Mouse (Mus musculus): ENCODE data around the gene Tbc1d1.
"Not testable (repeated sequence)": the region's sequence is repeated elsewhere in the genome, so short reads cannot be mapped to it uniquely, and the experiment has no call there.

The Tbc1d1 gene

GRCm38 (mm10) chr5:64358639-64359584 is 202.8 kb downstream of the Tbc1d1 start:
- DNase-seq (ENCODE audit: low spot score): no peak

- DNase-seq (ENCODE audit: low spot score): no peak
Measured at GRCm38 (mm10) chr5:64360147-64360875, 204.2 kb downstream of the Tbc1d1 start.

GRCm38 (mm10) chr5:64360876-64361268 is 204.8 kb downstream of the Tbc1d1 start:
- not testable (repeated sequence) for DNase-seq (ENCODE audit: low spot score)

- no peak for DNase-seq (ENCODE audit: low spot score)
Measured at GRCm38 (mm10) chr5:64363859-64364406, 207.8 kb downstream of the Tbc1d1 start.

- no peak for DNase-seq (ENCODE audit: low spot score)
Measured at GRCm38 (mm10) chr5:64364432-64365125, 208.5 kb downstream of the Tbc1d1 start.

GRCm38 (mm10) chr5:64365187-64366066 is 209.3 kb downstream of the Tbc1d1 start:
- no peak for DNase-seq (ENCODE audit: low spot score)

- DNase-seq (ENCODE audit: low spot score): no peak
Measured at GRCm38 (mm10) chr5:64366113-64366512, 210.0 kb downstream of the Tbc1d1 start.

- no peak for DNase-seq (ENCODE audit: low spot score)
Measured at GRCm38 (mm10) chr5:64367426-64367825, 211.3 kb downstream of the Tbc1d1 start.

- DNase-seq (ENCODE audit: low spot score): no peak
Measured at GRCm38 (mm10) chr5:64371331-64371831, 215.3 kb downstream of the Tbc1d1 start.

- no peak for DNase-seq (ENCODE audit: low spot score)
Measured at GRCm38 (mm10) chr5:64372292-64372961, 216.3 kb downstream of the Tbc1d1 start.

- DNase-seq (ENCODE audit: low spot score): no peak
Measured at GRCm38 (mm10) chr5:64373695-64374094, 217.6 kb downstream of the Tbc1d1 start.

- DNase-seq (ENCODE audit: low spot score): no peak
Measured at GRCm38 (mm10) chr5:64375851-64376250, 219.7 kb downstream of the Tbc1d1 start.

- DNase-seq (ENCODE audit: low spot score): no peak
Measured at GRCm38 (mm10) chr5:64376466-64376865, 220.4 kb downstream of the Tbc1d1 start.

GRCm38 (mm10) chr5:64377705-64378104 is 221.6 kb downstream of the Tbc1d1 start:
- DNase-seq (ENCODE audit: low spot score): no peak

- DNase-seq (ENCODE audit: low spot score): no peak
Measured at GRCm38 (mm10) chr5:64378591-64379275, 222.6 kb downstream of the Tbc1d1 start.

GRCm38 (mm10) chr5:64379829-64380228 is 223.7 kb downstream of the Tbc1d1 start:
- no peak for DNase-seq (ENCODE audit: low spot score)

GRCm38 (mm10) chr5:64380698-64381375 is 224.7 kb downstream of the Tbc1d1 start:
- DNase-seq (ENCODE audit: low spot score): no peak

- no peak for DNase-seq (ENCODE audit: low spot score)
Measured at GRCm38 (mm10) chr5:64381538-64381937, 225.4 kb downstream of the Tbc1d1 start.

GRCm38 (mm10) chr5:64382451-64383057 is 226.4 kb downstream of the Tbc1d1 start:
- no peak for DNase-seq (ENCODE audit: low spot score)
